Mouse (Mus musculus) testis, adult 2 months (tissue): Measurements from ENCODE around the gene Eno2.

Source experiments
- CTCF ChIP-seq: fragments of 200-500 bp; IDR thresholded peaks from 2 replicates; pipeline ENCODE4 v1.5.1; 2012; ENCODE audit warnings: low read depth, mild to moderate bottlenecking, inconsistent platforms, low read length, moderate library complexity; ENCODE audit not compliant: control insufficient read depth, insufficient read depth, insufficient replicate concordance
- POLR2A ChIP-seq: fragments of 200-500 bp; IDR thresholded peaks from 2 replicates; pipeline ENCODE4 v1.6.1; 2012; ENCODE audit warnings: low read depth, mild to moderate bottlenecking, inconsistent platforms, low read length, moderate library complexity; ENCODE audit not compliant: control insufficient read depth

DNA sequence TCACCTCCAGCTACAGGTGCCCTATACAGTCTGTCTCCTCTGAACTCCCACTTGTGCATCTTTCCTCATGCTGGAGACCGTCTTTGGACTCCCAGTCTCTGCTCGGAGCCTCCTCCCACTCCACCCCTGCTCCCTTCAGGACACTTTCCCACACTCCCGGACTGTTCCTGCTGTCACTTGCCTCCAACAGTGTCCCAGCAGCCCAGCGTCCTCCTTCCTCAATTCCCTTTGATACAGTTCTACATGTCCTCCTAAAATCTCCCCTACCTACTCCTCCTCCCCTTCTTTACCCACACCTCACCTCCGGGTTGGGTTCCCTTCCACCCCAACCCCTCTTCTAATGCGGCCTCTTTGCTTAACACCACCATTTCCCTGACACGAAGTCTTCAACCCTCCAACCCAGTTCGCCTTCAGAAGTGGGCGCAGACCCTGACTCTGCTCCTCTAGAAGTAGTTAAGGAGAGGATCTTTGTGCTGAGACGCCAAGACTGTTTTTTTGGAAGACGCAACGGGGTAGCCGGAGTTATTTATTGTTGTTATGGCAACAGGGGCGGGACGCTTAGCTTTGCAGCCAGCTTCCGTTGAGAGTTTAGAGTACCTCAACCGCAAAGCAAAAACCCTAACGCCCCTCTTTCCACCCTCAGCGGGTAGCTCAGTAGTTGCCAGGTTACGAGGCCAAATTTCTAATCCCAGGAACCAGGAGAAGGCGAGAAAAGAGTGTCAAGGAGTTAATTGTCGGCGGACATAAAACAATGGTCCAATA lies 9.9 kb upstream of the Eno2 start, which contains the start of gene Lrrc23:
- TF ChIP-seq POLR2A (peak; percentile 11; the same call in 1 of the 2 replicates), CTCF (no peak)
